Mouse (Mus musculus) G1E (cell line): Measurements from ENCODE around the gene Cadm1.

Experiments used
- CTCF ChIP-seq: IDR thresholded peaks from 2 replicates; pipeline ENCODE4 v1.5.1; 2012; ENCODE audit warnings: low read depth, low read length, inconsistent platforms, mixed read lengths
- POLR2AphosphoS5 ChIP-seq: IDR thresholded peaks from 2 replicates; pipeline ENCODE4 v1.6.1; 2012; ENCODE audit warnings: low read depth, low read length, inconsistent platforms; ENCODE audit not compliant: insufficient replicate concordance
- TAL1 ChIP-seq: conservative IDR thresholded peaks from 2 replicates; pipeline ENCODE4 v1.6.1; 2012; ENCODE audit warnings: low read depth, low read length, inconsistent platforms, mixed read lengths

GRCm38 (mm10) chr9:47581576-47582365 is 51.8 kb downstream of the Cadm1 start:
- no peak for TF ChIP-seq CTCF
- TF ChIP-seq TAL1, result no peak
- TF ChIP-seq POLR2AphosphoS5, result no peak
